Mouse (Mus musculus) right cerebral cortex, postnatal 14 days (tissue): ENCODE measurements at regions not wholly inside any gene's neighbourhood (a gene's known extent, or its start where the extent isn't known, plus 50 kb on each side); places are given as distances from the start of the nearest gene placed in this dataset.
A peak's percentile ranks its signal among the peaks of the same experiment; 100 is the strongest.

Experiments used
- DNase-seq: peaks from one replicate; pipeline ENCODE4 v3.0.0; 2022

- DNase-seq = no peak
These were observed 53.3 kb upstream of the Tram2 start for GRCm38 (mm10) chr1:21132340-21132739.

DNA sequence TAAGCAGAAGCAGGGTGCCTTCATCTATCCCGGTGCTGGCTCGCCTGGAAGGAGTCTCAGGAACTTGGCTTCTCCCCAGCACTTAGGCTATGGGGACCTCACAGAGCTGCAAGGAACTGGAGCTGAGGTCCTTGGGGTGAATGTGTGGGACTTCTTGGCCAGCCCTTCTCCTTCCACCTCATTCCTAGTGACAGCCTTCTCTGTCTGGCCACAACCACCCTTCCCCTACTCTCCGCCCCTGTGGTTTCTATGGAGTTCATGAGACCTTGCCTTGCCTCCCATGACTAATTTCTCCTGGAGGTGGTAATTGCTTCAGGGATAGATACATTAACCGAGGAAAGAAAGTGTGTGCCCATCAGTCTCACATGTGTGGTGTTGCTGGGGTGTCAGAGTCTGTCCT is 67.9 kb upstream of the Tram2 start:
- no peak for DNase-seq

GRCm38 (mm10) chr1:21161742-21162141 is 56.6 kb upstream of the Tmem14a start:
- peak; percentile 85 for DNase-seq

- DNase-seq = peak; percentile 83
These were observed 52.1 kb upstream of the Tmem14a start for GRCm38 (mm10) chr1:21166287-21166733.

DNA sequence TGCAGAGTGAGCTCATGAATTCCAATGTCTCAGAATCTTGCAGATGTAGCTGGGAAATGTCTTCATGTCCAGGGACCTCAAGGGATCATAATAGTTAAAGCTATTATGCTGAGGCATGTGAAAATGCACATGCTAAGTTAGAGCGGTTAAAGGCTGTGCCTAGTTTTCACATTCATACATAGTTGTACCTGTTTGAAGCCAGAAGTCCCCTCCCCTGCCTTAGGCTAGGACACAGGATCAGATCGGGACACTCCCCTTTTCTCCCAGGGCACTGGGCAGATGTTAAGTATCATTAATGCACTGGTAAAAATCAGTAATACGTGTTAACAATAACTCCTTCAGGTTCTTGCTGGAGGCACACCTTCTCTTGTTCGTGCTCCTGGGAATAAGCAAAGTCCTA is 51.6 kb upstream of the Tmem14a start:
- DNase-seq = no peak
